Mouse (Mus musculus) frontal cortex, postnatal 10 days (tissue): ENCODE measurements around the gene Bmper.

ENCODE experiments used
- DNase-seq, 2 experiments: peaks; one replicate each; pipeline ENCODE4 v3.0.0; 2022; ENCODE audit warnings: low spot score in 2 of 2, mixed read lengths in 1 of 2

The Bmper gene

GRCm38 (mm10) chr9:23300376-23300775 is 77.5 kb downstream of the Bmper start:
- DNase-seq: no peak

DNA sequence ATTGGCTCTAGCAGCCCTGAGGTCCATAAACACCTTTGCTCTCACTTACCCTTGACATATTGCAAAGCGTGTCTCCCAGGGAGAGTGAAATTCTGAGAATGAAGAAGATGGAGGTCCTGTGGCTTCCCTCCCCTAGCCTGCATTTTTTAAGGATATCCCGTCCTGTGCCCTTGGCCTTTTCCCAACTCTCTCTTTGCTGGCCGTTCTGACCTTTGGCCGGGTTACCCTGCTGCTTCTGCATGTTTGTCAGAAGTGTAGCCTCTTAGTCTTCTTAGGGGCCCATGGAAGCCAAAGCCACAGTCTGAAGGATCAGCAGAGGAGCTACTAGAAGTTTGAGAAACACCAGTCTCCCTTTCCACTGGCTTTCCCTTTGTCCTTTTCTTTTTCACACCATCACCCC is 82.8 kb downstream of the Bmper start:
- DNase-seq: no peak

- no peak for DNase-seq
Measured at GRCm38 (mm10) chr9:23306226-23306625, 83.3 kb downstream of the Bmper start.

- DNase-seq: no peak
Measured at GRCm38 (mm10) chr9:23307835-23308234, 85.0 kb downstream of the Bmper start.

GRCm38 (mm10) chr9:23310953-23311352 is 88.1 kb downstream of the Bmper start:
- no peak for DNase-seq

GRCm38 (mm10) chr9:23311956-23312355 is 89.1 kb downstream of the Bmper start:
- DNase-seq: no peak

DNA sequence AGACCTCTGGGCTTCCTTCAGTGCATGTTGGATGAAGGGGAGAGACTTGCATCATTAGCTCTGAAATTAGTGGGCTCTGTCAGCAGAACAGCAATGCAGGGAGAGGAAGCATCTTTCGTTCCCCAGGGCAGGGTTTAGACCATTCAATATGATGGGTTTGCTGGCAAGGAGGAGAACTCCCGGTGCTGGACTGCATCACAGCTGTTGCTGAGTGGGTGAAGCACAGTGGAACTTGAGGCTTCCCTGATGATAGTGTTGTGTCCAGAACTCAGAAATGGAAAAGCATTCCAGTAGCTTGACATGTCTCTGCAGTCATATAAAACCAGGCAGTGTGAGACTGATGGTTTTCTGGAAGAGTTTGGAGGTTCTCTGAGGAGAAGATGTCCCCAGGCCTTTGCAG is 90.0 kb downstream of the Bmper start:
- no peak for DNase-seq

DNA sequence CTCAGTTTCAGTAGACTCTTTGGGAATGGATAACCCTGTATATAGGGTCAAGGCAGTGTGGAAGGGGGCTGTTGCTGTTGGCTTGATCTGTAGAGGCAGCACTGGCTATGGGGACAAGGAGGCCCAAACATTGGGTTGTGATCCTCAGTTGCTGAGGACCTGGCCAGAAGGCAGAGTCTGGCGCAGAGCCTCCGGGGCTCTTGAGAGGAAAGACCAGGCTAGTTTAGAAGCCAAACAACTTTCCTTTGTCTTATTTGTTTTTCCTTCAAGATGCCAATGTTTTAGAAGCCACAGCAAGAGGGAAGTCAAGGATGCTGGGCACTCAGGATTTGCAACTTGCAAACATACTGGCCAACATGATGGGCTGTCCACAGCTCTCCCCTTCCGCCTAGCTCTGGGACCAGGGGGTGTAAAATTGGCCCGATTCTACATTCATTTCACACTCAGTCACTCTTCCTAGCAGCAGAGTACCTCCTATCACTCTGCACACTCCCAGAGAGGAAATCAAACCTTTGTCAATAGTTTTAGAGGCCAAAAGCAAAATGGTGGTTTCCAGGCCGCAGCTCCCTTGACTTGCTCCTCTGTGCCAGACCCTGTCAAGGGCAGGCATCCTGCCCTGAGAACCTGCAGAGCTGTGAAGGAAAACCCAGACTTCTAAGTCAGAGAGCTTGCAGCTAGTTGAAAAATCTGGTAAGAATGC is 92.9 kb downstream of the Bmper start:
- no peak for DNase-seq

DNA sequence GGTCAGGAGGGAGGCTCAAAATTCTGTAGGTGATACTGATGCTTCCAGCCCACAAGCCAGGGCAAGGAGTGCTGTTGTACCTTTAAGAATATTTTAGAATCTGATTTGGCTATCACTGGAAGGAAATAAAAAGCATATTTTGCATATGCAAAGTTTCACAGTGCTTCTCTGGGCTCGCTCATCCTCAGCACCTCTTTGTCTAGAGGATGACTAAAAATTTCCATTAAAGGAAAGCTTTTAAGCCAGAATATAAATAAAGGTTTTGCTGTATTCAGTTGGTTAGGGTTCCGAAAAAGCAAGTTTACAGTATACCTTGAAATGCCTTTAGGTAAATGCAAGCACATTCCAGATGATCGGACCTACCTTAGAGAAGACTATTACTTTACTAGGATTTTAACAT is 105.0 kb downstream of the Bmper start:
- no peak for DNase-seq

- no peak for DNase-seq
Measured at GRCm38 (mm10) chr9:23333041-23333622, 110.3 kb downstream of the Bmper start.

- DNase-seq: no peak
Measured at GRCm38 (mm10) chr9:23340551-23340950, 117.7 kb downstream of the Bmper start.

DNA sequence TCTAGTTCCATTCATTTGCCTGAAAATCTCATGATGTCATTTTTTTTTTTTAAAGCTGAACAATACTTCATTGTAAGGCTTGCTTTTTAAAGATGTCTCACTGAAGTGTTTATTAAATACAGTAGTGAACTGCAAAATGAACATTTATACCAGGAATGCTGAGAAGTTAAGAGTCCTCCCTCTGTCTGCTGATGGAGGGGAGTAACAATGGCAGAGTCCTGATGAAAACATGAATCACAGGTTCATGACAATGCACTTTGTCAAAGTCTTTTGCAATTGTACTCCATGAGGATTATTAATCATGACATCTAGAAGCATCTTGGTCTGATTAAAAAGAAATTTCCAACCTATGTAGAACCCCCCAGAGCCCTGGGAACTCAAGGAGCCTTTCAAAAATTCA is 118.4 kb downstream of the Bmper start:
- DNase-seq: no peak

- DNase-seq: no peak
Measured at GRCm38 (mm10) chr9:23344353-23344752, 121.5 kb downstream of the Bmper start.

DNA sequence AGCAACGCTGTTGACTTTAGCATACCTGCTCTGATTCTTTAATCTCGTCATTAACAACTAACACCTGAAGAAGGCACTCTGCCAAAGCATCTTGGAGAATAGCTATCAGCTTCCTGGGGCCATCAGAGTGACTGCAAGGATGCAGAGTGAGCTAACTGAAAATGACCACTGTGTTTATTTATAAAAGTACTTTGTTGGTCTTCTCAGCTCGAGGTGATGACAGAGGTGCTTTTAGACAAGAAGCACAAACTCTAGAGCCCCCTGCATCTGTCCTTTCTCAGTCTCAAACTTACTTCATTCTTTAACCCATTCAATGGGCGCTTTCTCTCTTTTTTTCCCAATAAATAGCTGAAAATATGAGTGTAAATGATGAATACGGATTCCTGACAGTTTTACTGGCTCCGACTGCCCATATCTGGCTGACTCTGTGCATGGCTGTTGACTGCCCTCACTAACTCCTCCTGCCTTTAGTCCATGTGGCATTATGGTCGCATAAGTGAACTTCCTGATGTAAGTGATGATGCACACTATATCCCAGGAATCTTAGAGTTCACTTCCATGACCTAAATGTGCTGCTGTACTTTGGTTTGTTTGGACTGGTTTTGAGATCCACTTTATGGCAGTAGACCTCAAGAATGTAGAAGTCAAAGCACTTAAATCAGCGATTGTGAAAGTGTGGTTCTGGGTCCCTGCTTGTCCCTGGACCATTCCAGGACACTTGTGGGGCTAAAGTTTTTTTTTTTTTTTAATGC is 122.4 kb downstream of the Bmper start:
- DNase-seq: no peak

- DNase-seq: no peak
Measured at GRCm38 (mm10) chr9:23349603-23350002, 126.7 kb downstream of the Bmper start.

- DNase-seq: no peak
Measured at GRCm38 (mm10) chr9:23351400-23351799, 128.5 kb downstream of the Bmper start.

GRCm38 (mm10) chr9:23352396-23352795 is 129.5 kb downstream of the Bmper start:
- DNase-seq: no peak

DNA sequence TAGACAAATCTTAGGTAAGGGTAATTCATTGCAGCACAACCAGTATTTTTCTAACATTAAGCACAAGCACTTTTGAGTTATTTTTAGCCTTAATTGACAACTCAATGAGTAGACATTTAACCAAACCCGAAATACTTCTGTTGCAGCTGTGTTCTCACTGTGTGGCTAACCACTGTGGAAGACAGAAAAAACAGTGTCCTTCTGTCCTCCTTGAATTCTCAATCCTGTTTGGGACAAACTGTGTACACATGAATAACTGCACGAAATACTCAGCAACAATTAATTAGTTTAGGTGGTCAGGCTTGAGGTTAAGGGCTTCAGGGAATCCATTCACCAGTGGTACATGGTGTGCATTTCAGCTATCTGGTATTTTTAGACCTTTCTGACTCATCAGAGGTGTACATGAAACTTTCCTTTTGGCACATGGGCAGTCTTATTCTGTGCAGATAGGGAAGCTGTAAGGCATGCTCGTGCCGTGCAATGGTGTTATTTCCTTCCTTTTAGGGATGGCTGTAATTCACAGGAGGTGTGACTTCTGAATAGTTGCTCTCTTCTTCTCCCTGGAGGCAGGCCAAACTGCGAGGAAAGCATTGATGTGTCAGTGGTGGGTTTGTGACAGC is 131.4 kb downstream of the Bmper start:
- peak in 1 of 2 experiments; percentile 6 for DNase-seq

- DNase-seq: no peak
Measured at GRCm38 (mm10) chr9:23358108-23358507, 135.2 kb downstream of the Bmper start.

DNA sequence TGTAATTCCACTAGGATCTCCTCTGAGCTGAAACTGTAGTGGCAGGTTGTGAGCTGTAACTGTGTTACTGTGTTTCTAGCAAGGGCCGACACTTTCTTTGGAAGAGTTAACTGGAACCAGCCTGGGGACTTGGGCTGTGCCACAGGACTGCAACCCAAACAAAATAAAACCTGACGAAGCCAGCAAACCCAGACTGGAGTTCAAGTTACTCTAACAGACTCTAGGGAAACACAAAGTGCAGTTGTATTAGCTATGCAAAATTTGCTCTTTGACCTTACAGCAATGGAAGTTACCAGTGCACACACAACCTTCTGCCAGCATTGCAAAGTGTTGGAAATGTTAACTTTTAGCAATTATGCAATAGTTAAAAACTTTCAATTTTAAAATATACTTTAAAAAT is 140.3 kb downstream of the Bmper start:
- no peak for DNase-seq

DNA sequence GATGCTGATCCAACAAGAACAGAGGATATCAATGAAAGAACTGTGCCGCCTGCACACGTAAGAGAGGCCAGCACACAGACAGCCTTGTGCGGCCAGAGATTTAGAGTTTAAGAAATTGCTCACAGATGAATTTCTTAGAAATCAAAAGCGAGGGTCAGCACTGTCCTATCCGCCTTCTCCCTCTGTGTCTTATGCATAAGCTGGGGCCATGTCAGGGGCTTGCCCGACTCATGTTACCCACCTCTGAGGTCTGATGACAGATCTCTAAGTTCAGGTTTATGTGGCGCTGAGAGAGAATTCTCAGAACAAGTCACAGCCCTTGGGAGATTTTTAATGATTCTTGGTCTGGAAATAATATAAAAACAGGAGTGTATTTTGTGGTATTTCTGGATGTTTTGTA is 140.7 kb downstream of the Bmper start:
- no peak for DNase-seq

GRCm38 (mm10) chr9:23364047-23364446 is 141.2 kb downstream of the Bmper start:
- DNase-seq: no peak

- no peak for DNase-seq
Measured at GRCm38 (mm10) chr9:23368124-23368523, 145.2 kb downstream of the Bmper start.
